Mouse (Mus musculus): ENCODE measurements around the gene Rhot1. TPM values are rescaled to one million over a fixed set of nuclear protein-coding genes. Genes with fewer than 3 reads are reported as not detected.

Rhot1 gene
- polyA plus RNA-seq (2012; rRNA removed), result 40.3 and 41.5 TPM in 2 replicates
- 55.8 and 61.3 TPM in 2 replicates for polyA plus RNA-seq (2014; fragmentation: Nextera tagmentation; extraction: Ambion mirVana)

GRCm38 (mm10) chr11:80208860-80209800 is at the start of gene Rhot1:
Gene Rhot1, plus strand, starts transcription at chr11:80209019.
- ATAC-seq (ENCODE audit: low FRiP score, low read depth) (peak; percentile 92), DNase-seq (ENCODE audit: low spot score) (peak; percentile 95)
- Histone ChIP-seq H3K27ac (replicated peaks; ENCODE audit: low read depth, low read length) (peak within 1 kb of the TSS; percentile 89), H3K9ac (ENCODE audit: low read depth, low read length, severe bottlenecking) (peak within 1 kb of the TSS; percentile 81), H3K4me1 (ENCODE audit: control insufficient read depth, insufficient read depth, low read length) (peaks cover 9% of the 10 kb centered on the region), H3K4me2 (replicated peaks; ENCODE audit: low read depth, low read length, severe bottlenecking) (peak within 1 kb of the TSS; percentile 47), H3K27me3 (ENCODE audit: control insufficient read depth, insufficient read depth, low read length) (no peaks in the 10 kb centered on the region), H3K4me3 (replicated peaks; ENCODE audit: low read length) (peak within 1 kb of the TSS; percentile 87), H3K36me3 (ENCODE audit: control insufficient read depth, insufficient read depth, low read length) (peaks cover 13% of the 10 kb centered on the region), H3K9me3 (ENCODE audit: control insufficient read depth, low read length) (no peaks in the 10 kb centered on the region)
- peak; percentile 86; the same call in 1 of the 2 replicates for TF ChIP-seq POLR2A (IDR thresholded peaks at IDR 0.05; ENCODE audit: borderline replicate concordance, extremely low read depth, insufficient read depth, insufficient read length)
- under 1% methylated on average over 49 of the region's 78 CpGs for WGBS

- H3K36me3 ChIP-seq (ENCODE audit: control insufficient read depth, insufficient read depth, low read length), result no peaks in the 10 kb centered on the region
- TF ChIP-seq POLR2A (IDR thresholded peaks at IDR 0.05; ENCODE audit: borderline replicate concordance, extremely low read depth, insufficient read depth, insufficient read length), result no peak
- H3K4me1 ChIP-seq (ENCODE audit: control insufficient read depth, insufficient read depth, low read length), result no peaks in the 10 kb centered on the region
- H3K4me2 ChIP-seq (replicated peaks; ENCODE audit: low read depth, low read length, severe bottlenecking), result no peak overlapping the region
- H3K27ac ChIP-seq (replicated peaks; ENCODE audit: low read depth, low read length), result no peak overlapping the region
- H3K9ac ChIP-seq (ENCODE audit: low read depth, low read length, severe bottlenecking), result no peak overlapping the region
- ATAC-seq (ENCODE audit: low FRiP score, low read depth), result no peak
- no peak overlapping the region for H3K4me3 ChIP-seq (replicated peaks; ENCODE audit: low read length)
- H3K27me3 ChIP-seq (ENCODE audit: control insufficient read depth, insufficient read depth, low read length), result no peaks in the 10 kb centered on the region; the same call in 1 of the 2 replicates
- WGBS, result 76% methylated on average over 4 of the region's 4 CpGs
- no peaks in the 10 kb centered on the region for H3K9me3 ChIP-seq (ENCODE audit: control insufficient read depth, low read length)
- DNase-seq (ENCODE audit: low spot score), result no peak
Measured at GRCm38 (mm10) chr11:80161041-80161440, 47.8 kb upstream of the Rhot1 start.

GRCm38 (mm10) chr11:80163362-80164116 is 45.3 kb upstream of the Rhot1 start:
- Histone ChIP-seq H3K4me3 (replicated peaks; ENCODE audit: low read length) (no peak overlapping the region), H3K27ac (replicated peaks; ENCODE audit: low read depth, low read length) (no peak overlapping the region), H3K4me2 (replicated peaks; ENCODE audit: low read depth, low read length, severe bottlenecking) (no peak overlapping the region), H3K4me1 (ENCODE audit: control insufficient read depth, insufficient read depth, low read length) (no peaks in the 10 kb centered on the region), H3K9ac (ENCODE audit: low read depth, low read length, severe bottlenecking) (no peak overlapping the region), H3K36me3 (ENCODE audit: control insufficient read depth, insufficient read depth, low read length) (no peaks in the 10 kb centered on the region), H3K27me3 (ENCODE audit: control insufficient read depth, insufficient read depth, low read length) (no peaks in the 10 kb centered on the region), H3K9me3 (ENCODE audit: control insufficient read depth, low read length) (no peaks in the 10 kb centered on the region)
- TF ChIP-seq POLR2A (IDR thresholded peaks at IDR 0.05; ENCODE audit: borderline replicate concordance, extremely low read depth, insufficient read depth, insufficient read length), result no peak
- WGBS, result 68% methylated on average over 7 of the region's 7 CpGs
- DNase-seq (ENCODE audit: low spot score) (no peak), ATAC-seq (ENCODE audit: low FRiP score, low read depth) (no peak)

- no peaks in the 10 kb centered on the region for H3K4me1 ChIP-seq (ENCODE audit: control insufficient read depth, insufficient read depth, low read length)
- WGBS, result 51% methylated on average over 2 of the region's 2 CpGs
Measured at GRCm38 (mm10) chr11:80164224-80164623, 44.6 kb upstream of the Rhot1 start.

GRCm38 (mm10) chr11:80168121-80168520 is 40.7 kb upstream of the Rhot1 start:
- no peak overlapping the region for H3K27ac ChIP-seq (replicated peaks; ENCODE audit: low read depth, low read length)
- H3K27me3 ChIP-seq (ENCODE audit: control insufficient read depth, insufficient read depth, low read length), result no peaks in the 10 kb centered on the region
- H3K4me1 ChIP-seq (ENCODE audit: control insufficient read depth, insufficient read depth, low read length), result no peaks in the 10 kb centered on the region
- no peak overlapping the region for H3K9ac ChIP-seq (ENCODE audit: low read depth, low read length, severe bottlenecking)
- H3K4me2 ChIP-seq (replicated peaks; ENCODE audit: low read depth, low read length, severe bottlenecking), result no peak overlapping the region
- H3K9me3 ChIP-seq (ENCODE audit: control insufficient read depth, low read length), result no peaks in the 10 kb centered on the region
- no peaks in the 10 kb centered on the region for H3K36me3 ChIP-seq (ENCODE audit: control insufficient read depth, insufficient read depth, low read length)
- no peak for ATAC-seq (ENCODE audit: low FRiP score, low read depth)
- no peak for DNase-seq (ENCODE audit: low spot score)
- no peak for TF ChIP-seq POLR2A (IDR thresholded peaks at IDR 0.05; ENCODE audit: borderline replicate concordance, extremely low read depth, insufficient read depth, insufficient read length)
- 89% methylated on average over 9 of the region's 9 CpGs for WGBS
- H3K4me3 ChIP-seq (replicated peaks; ENCODE audit: low read length), result no peak overlapping the region

More at GRCm38 (mm10) chr11:80164224-80164623, 44.6 kb upstream of the Rhot1 start:
- Histone ChIP-seq H3K4me3 (replicated peaks; ENCODE audit: low read length) (no peak overlapping the region), H3K27ac (replicated peaks; ENCODE audit: low read depth, low read length) (no peak overlapping the region), H3K27me3 (ENCODE audit: control insufficient read depth, insufficient read depth, low read length) (no peaks in the 10 kb centered on the region), H3K36me3 (ENCODE audit: control insufficient read depth, insufficient read depth, low read length) (no peaks in the 10 kb centered on the region), H3K4me2 (replicated peaks; ENCODE audit: low read depth, low read length, severe bottlenecking) (no peak overlapping the region), H3K9me3 (ENCODE audit: control insufficient read depth, low read length) (no peaks in the 10 kb centered on the region), H3K9ac (ENCODE audit: low read depth, low read length, severe bottlenecking) (no peak overlapping the region)
- no peak for TF ChIP-seq POLR2A (IDR thresholded peaks at IDR 0.05; ENCODE audit: borderline replicate concordance, extremely low read depth, insufficient read depth, insufficient read length)
- ATAC-seq (ENCODE audit: low FRiP score, low read depth) (no peak), DNase-seq (ENCODE audit: low spot score) (no peak)

Data from limb, embryonic 14.5 days (tissue).